Mouse (Mus musculus): Measurements from ENCODE around the gene Stard7. TPM values are rescaled to one million over a fixed set of nuclear protein-coding genes. Genes with fewer than 3 reads are reported as not detected.

The Stard7 gene
- 90.9 TPM for polyA plus RNA-seq (2017; shearing (Covaris generic))

GRCm38 (mm10) chr2:127269491-127270299, at the start of gene Stard7:
Gene Stard7, plus strand, starts transcription at chr2:127270218.

GRCm38 (mm10) chr2:127247592-127248333, 22.3 kb upstream of the Stard7 start, which contains the start of the genes Ciao1 and Tmem127:
Gene Ciao1, minus strand, starts transcription at chr2:127247816.
Gene Tmem127, plus strand, starts transcription at chr2:127247908.

GRCm38 (mm10) chr2:127335767-127336496, 65.9 kb downstream of the Stard7 start, which contains the start of gene Dusp2:
Gene Dusp2, plus strand, starts transcription at chr2:127336159.

GRCm38 (mm10) chr2:127338416-127338815, 68.4 kb downstream of the Stard7 start, which contains the start of gene Astl:
Gene Astl, plus strand, starts transcription at chr2:127338639.

Other genes starting within 250 kb of the Stard7 start
- 32.5 TPM for gene Blvra, start 199.6 kb upstream of the Stard7 start, polyA plus RNA-seq (2017; shearing (Covaris generic))
- 2.5 TPM for gene Ncaph, start 136.3 kb upstream of the Stard7 start, polyA plus RNA-seq (2017; shearing (Covaris generic))
- gene Itpripl1, start 126.8 kb upstream of the Stard7 start, polyA plus RNA-seq (2017; shearing (Covaris generic)): 2.3 TPM
- 0.57 TPM for gene 1810024B03Rik, start 61.9 kb upstream of the Stard7 start, polyA plus RNA-seq (2017; shearing (Covaris generic))
- gene Snrnp200, start 61.8 kb upstream of the Stard7 start, polyA plus RNA-seq (2017; shearing (Covaris generic)): 116 TPM
- gene Ciao1, start 22.4 kb upstream of the Stard7 start, polyA plus RNA-seq (2017; shearing (Covaris generic)): 94.4 TPM
- 29.0 TPM for gene Tmem127, start 22.3 kb upstream of the Stard7 start, polyA plus RNA-seq (2017; shearing (Covaris generic))
- gene Dusp2, start 65.9 kb downstream of the Stard7 start, polyA plus RNA-seq (2017; shearing (Covaris generic)): 209 TPM
- not detected for gene Astl, start 68.4 kb downstream of the Stard7 start, polyA plus RNA-seq (2017; shearing (Covaris generic))
- gene Adra2b, start 93.0 kb downstream of the Stard7 start, polyA plus RNA-seq (2017; shearing (Covaris generic)): not detected
- 0.35 TPM for gene Gpat2, start 155.0 kb downstream of the Stard7 start, polyA plus RNA-seq (2017; shearing (Covaris generic))
- gene Fahd2a, start 174.3 kb downstream of the Stard7 start, polyA plus RNA-seq (2017; shearing (Covaris generic)): 15.3 TPM